Mouse (Mus musculus): Measurements from ENCODE around the gene Mylk3.

Mylk3 gene

DNA sequence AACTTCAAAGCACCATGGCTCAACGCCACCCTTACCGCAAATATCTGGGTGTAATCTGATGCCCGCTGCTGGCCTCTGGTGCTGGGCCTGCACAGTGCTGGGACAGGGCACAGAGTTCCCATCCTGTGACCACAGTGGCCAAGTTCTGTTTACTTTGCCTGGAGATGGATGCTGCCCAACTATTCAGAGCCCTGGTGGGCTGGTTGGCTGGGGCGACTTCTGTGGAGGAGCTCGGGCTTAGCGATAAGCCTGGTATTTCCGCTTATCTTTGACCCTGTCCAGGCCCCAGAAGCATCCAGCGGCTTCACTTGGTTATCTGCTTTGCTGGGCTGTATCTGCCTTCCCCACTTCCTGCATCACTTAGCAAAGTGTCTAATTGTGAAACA, 5.3 kb downstream of the Mylk3 start:
- DNase-seq (ENCODE audit: low read depth): peak; percentile 99

DNA sequence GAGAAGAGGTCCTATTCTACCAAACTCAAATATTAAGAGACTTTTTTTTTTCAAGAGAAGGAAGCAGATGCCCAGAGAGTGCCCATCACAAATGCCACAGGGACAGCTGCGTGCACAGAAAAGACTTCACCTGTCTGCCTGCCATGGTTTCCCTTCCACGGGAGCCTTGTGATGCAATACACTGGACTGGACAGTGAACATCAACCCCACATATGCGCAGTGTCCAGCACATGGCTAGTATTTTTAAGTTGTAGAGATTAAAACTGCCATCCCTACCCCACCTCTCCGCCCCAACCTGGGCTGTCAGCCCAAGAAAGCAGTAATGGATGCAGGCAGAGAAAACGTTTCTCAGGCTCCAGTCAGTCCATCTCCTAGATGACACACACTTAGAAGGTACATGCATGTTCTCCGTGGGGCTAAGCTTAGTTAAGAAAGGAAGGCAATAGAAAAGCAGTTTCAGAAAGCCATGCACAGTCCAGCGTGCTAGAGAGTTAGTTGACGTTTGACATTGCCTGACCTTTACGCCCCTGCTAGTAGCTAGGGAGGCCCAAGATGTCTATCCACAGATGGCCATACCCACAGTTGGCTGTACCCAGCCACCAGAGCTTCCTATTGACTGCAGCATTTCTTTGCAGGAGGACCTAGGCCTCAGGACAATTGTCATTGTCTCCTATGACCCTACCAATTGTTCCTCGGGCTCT, 5.9 kb downstream of the Mylk3 start:
- DNase-seq (ENCODE audit: low read depth): no peak

DNA sequence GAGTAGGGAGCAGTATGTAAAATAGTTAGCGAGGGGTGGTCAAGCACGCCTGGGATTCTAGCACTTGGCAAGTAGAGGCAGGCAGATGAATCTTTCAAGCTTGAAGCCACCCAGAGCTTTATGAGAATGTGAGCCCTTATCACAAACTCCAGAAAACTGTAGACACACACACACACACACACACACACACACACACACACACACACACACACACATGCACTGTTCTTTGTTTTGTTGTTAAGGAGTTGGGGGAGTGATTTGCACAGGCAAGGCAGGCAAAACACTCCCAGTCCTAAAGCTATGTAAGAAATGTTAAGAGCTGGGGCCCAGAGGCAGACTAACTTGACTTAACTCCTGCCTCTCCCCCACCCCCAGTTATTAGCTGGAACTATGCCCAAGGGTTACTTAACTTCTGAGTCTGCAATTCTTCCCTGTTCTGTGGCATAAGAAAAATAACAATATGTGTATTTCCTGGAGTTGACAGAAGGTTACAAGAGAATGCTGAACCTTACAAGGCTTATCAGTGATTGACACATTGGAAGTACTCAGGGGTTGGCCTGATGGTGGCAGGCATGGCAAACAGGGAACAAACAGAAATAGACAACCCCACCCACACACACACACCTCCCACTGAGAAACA, 6.9 kb downstream of the Mylk3 start:
- DNase-seq (ENCODE audit: low read depth): peak; percentile 84

DNA sequence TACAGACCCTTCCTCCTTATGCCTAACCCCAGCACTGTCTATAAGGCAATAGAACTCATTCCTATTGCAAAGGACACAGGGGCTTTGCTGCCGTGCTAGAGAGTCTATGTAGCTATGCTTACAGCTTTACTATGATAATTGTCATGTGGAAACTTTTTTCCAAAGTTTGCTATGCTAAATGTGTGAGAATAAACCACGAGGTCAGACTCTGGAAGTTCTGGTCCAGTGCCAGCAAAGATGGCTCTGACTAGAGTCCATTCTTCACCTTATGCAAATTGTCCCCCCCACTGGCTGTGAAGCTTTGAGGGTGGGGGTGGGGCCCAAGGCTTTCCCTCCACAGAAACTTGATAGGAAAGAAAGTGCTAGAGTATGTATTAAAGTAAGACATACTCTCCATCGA, 9.6 kb downstream of the Mylk3 start:
- no peak for DNase-seq (ENCODE audit: low read depth)

DNA sequence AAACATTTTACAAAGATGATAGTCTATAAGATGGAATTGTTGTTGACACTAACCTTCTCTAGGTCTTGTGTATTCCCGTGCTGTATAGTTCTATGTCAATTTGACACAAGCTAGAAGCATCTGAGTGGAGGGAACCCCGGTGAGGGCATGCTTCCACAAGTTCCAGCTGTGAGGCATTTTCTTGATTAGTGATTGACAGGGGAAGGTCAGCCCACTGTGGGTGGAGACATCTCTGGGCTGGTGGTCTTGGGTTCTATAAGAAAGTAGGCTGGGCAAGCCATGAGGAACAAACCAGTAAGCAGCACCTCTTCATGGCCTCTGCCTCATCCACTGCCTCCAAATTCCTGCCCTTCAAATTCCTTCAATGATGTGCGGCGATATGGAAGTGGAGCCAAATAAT, 11.9 kb downstream of the Mylk3 start:
- no peak for DNase-seq (ENCODE audit: low read depth)

DNA sequence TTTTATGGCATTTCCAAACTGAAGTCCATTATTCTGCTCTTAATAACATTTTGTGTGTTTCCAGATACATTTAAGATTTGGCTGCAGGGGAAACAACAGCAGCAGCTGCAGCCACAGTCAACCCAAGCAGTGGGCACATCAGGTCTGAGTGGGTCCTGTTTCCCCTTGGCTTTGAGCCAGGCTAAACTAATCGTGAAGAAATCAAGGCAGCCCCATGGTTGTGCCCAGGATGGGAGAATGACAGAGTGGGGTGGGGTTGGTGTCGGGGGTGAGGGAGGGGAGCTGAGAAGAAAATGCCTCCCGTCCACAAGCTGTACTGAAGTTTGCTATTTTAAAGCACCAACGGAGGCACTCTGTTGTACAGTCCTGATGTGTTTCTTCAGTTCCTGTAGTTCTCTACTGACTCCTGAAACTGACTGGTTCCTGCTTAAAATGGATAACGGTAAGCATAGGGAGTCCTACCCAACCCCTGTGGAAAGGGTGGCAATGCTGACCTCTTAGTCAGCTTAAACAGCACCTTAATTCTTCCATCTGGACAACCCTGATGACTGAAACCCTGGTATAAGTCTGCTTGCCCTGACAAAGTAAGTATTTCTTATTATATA, 12.6 kb downstream of the Mylk3 start:
- no peak for DNase-seq (ENCODE audit: low read depth)

DNA sequence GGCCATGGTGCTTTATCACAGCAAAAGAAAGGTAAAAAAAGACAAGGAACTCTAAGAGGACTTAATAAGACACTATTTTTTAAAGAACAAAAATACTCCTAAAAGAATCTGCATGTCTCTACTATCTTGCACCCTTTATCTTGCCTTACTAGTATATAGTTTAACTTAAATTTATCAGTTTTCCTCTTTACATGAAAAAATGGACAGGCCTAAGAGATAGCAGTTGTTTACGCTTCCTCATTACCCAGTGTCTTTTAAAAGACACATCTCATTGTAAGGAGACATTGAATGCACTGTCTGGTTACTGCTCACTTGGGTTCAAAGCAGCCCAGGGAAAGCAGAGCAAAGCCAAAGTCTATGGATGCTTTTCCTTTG, 13.7 kb downstream of the Mylk3 start:
- DNase-seq (ENCODE audit: low read depth): no peak

DNA sequence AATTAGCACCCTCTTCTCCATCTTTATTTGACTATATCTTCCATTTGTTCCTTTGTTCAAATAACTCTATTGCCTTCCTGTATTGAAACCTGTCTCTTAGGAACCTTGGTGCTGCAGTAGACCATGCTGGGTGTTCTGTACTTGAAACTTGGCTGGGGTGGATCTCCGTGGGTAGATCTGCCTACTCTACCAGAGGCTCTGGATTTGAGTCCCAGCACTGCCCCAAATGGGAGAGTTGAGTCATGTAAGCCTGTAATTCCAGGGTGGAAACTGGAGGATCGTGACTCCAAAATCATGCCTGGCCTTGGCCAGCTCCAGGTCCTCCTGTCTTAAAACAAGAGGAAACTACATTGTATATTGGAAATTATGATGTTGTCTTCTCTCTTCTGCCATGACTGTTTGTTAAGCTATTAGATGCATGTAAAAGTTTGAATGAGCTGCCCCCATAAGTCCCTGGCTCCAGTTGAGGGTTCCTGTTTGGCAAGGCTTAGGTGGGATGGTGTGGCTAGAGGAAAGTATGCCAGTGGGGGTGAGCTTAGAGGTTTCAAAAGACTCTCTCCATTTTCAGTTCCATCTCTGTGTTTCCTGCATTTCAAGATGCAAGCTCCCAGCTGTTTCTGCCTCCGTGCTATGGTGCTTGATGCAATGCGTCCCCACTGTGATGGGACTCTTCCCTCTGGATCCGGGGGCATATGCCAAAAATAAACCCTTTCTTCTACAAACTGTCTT, 14.2 kb downstream of the Mylk3 start:
- DNase-seq (ENCODE audit: low read depth): no peak

DNA sequence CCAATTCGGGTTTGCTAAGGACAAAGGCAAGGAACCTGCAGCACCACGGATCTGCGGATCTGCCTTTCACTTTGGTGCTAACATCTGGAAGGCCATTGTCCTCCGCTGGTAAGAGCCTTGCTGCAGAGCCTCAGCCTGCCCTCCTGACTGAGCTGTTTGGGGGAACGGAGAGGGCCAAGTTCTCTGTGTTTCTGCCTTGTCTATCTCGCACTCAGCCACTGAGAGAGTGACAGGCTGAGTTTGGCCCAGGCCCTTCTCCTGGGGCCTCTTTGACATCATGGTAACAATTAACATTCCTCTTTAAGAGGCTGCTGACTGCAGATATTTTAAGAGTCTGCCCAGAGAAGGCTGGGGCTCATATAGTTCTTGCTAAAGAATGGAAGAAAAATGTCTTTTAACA, 21.0 kb downstream of the Mylk3 start:
- DNase-seq (ENCODE audit: low read depth): no peak

DNA sequence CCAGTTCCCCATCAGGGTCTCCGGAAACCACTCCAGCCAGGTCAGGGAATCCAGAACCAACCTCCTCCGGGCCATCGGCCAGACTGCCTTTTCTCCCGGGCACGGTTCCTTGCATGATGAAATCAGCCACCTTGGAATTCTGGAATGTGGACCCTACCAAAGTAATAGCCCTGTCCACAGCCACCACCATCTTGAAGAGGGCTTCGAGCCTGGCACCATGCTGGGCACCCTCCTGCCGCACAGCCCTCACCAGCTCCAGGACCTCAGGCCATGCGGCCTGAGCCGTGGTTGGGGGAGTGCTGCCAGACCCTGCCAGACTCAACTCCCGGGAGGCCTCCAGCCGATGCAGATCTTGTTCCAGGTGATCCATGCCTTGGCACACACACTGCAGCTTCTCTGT, 21.5 kb downstream of the Mylk3 start:
- DNase-seq (ENCODE audit: low read depth): no peak

DNA sequence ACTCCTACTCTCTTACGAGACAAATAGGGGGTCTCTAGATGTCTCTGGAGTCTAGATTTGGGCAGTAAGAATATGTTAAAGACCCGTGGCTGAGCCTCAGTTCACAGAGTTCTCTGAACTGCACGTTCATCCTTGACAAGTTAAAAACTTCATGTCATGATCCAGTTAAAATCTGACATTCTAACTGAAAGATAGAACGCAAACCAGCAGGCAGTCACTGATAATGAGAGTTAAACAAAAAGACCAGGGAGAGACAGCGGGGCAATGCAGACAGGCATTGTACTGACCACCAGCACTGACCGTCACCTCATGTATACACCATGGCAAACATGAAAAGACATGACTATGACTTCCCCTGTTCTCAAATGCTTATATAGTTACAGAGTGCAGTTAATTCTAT, 22.7 kb downstream of the Mylk3 start:
- DNase-seq (ENCODE audit: low read depth): no peak

DNA sequence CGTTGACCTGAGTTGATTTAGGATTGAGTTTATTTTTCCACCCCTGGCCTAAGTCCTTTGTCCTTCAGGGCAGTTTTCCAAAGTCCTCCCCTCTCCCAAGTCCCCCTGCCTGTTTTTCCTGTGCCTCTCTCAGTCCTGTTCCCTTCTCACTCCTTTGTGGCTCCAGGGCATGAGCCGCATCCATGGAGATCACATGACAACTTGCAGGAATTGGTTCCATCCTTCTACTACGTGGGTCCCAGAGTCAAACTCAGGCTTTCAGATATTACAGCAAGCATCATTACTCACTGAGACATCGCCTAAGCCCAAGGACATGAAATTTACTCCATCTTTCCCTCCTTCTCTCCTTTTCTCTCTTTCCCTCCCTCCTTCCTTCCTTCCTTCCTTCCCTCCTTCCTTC, 23.9 kb downstream of the Mylk3 start:
- DNase-seq (ENCODE audit: low read depth): no peak

DNA sequence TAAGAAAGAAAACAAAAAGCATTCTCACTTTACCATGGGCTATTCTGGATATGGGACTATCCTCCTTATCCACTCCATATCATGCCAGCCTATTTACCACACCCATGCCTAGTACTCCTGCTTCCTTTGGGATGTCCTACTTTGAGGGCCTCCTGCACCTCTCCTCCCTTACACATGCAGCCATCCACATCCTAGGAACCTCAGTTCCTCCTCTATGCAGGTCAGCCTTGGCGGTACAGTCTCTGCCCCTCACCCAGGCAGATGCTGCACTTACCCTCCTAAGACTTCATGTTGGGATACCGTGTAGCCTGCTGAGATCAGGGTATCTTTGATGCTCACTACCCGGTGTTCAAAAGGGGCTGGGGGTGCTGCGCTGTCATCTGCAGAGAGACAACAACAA, 32.9 kb downstream of the Mylk3 start:
- DNase-seq (ENCODE audit: low read depth): no peak

DNA sequence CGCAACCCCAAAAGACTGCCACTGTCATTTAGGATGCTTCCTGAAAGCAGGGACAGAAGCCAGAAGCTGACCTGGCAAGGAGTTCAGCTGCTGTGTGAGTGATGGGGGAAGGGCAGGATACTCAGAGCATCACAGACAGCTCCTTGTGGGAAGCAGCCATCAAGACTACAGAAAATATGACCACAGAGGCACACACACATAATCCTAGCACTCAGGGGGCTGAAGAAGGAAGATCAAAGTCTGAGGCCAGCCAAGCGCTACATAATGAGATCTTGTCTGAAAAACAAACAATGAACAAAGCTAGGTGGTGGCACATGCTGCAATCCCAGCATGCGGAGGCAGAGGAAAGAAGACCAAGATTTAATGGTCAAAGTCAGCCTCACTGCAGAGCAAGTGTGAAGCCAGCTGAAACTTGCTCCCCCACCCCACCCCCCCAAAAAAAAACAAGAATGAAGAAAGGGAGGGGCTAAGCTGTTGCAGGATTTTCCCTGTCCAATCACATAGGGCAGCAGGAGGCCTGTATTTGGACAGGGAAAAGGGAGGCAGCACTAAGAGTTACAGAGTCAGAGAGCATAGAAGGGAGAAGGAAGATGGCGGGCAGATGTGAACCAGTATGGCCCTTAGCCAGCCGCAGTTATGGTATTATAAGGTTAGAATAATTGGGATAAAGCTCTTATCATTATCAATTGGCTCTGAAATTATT, 46.1 kb downstream of the Mylk3 start:
- DNase-seq (ENCODE audit: low read depth): no peak

DNA sequence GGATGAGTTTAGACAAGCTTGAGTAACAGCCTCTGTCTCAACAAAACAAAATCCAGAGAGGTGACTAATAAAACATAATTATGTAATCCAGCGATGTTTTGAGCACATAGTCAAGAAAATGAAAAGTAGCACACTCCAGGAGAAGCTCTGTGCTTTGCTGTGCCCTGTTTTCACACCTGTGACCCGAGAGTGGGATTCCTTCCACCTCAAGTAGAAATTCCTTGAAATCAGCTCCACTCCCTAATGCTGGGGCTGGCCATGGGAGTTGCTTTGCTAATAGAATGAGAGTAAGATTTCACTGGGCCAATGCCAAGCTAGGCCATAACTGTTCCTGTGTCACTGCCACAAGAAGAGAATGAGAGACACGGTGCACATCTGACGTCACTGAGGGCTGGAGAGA, 48.5 kb downstream of the Mylk3 start:
- DNase-seq (ENCODE audit: low read depth): no peak

DNA sequence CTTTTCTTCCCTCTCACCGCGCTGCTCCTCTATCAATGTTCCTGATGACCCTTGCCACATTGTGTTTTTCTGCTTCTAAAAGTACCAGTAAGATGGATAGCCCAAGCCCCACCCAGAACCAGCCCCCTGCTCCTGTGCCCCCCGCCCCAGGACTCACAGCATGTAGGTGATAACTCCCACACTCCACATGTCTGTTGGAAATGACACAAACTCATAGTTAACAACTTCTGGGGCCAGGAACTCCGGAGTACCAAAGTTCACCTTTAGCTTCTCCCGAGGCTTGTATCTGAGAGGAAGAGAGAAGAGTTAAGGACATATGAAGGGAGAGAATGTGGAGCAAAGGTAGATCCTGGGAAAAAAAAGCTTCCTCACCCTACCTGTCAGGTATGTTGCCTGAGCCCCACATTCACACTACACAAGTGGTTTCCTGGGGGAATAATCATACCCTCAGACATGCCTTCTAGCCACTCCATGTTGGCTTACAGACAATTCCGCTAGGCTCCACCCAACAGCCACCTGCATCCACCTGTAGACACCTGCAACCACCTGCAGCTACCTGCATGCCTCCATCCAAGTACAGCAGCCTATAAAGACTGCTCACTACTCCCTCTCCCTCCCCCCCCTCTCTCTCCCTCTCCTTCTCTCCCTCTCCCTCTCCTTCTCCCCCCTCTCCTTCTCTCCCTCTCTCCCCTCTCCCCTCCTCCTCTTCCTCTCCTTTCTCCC, 49.8 kb downstream of the Mylk3 start:
- no peak for DNase-seq (ENCODE audit: low read depth)

DNA sequence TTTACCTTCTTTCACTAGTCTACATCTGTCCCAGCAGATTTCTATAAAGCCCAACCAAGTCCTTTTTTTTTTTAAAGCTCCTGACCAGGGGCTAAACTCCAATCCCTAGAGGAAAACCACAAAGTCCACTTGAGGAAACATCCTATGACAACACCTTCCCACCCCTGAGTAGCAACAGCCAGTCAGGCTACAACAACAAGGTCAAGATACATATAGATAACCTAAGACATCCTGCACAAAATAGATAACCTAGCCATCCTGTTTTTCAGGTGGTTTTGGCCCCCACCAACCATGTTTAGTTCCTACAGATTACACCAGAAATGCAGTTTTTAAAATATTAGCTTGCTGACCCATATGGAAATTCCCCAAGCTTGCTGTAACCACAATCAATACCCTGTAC, 51.0 kb downstream of the Mylk3 start:
- DNase-seq (ENCODE audit: low read depth): peak; percentile 55

DNA sequence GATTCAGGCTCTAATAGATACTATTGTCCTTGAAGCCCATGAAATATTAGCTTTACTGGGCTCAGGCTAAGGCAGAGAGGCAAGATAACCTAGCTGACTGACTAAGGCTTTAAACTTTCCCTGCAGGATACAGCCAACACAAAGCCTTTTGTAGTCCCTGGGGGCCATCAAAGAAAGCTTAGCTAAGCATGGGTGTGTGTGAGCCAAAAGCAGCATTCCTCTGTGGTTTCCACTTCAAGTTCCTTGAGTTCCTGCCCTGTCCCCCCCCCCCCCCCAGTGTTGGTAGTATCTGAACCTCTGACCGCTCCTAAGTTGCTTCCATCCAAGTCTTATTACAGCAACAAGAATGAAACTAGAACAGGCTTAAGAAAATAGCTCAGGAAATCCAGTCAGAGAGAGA, 56.6 kb downstream of the Mylk3 start:
- DNase-seq (ENCODE audit: low read depth): no peak

DNA sequence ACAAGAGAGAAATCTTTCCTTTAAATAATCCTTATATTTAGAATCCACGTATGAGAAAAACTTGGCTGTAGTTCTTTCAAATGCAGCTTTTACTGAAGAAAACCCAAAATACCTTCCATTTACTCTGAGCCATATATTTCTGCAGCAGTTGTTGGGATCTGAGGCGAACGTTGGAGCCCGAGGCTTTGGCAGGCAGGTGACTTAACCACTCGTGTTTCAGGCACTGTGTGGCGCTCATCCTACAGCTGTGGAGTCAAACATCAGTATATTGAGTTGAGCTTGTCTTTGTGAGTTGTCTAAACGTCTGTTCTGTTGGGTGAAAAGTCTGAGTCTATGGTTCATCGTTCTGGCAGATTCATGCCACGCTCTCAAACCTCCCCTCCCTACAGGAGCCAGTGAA, 59.1 kb downstream of the Mylk3 start:
- DNase-seq (ENCODE audit: low read depth): no peak

DNA sequence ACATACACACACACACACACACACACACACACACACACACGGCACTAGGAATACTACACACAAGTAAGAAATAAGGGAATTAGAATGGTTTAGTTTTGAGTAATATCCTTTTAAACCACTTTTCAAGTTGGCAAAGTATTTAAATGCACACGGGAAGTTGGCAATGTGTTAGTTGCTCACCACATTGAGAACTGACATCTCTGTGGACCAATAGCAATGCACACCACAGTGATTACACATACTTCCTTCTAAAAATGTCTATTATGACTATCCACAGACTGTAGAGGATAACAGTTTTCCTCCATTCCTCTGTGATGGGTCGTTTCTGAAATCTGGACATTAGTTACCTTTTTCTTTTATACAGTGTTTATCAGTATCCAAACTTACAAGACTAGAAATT, 63.1 kb downstream of the Mylk3 start:
- peak; percentile 79 for DNase-seq (ENCODE audit: low read depth)

DNA sequence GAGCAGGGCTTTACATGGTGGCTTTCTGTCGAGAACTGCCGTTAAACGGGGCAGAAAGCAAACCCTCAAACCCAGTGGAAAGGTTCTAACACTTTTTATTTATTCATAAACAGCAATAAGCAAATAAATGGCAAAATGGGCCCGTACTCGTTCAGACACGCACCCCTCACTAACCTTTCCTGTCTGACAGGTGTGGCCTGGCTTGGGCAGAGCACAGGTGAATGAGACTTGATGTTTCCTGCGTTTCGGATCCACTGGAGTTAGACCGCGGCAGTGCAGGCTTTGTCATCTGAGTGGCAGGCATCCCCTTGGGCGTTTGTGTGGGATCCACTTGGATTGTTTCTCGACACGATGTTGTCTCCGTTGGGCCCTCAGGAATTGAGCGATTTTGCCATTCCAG, 64.2 kb downstream of the Mylk3 start:
- no peak for DNase-seq (ENCODE audit: low read depth)

DNA sequence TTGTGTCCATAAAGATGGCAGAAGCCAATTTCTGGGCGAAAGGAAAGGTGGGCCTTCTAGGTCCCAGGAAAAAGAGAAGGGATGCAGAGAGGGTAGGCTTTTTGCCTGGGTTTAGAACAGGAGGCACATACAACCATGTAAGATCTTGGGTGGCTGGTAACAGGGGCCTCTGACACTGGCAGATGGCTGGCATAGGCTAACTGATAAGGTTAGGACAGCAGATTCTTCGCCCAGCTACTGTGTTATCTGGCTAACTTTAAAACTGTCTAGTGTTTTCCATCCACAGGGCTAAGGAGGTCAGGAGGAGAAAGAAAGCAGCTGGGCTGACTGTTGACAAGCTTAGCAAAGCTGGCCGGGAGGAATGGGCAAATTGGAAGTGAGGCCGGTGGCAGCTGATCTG, 67.6 kb downstream of the Mylk3 start:
- no peak for DNase-seq (ENCODE audit: low read depth)
